Mouse (Mus musculus): Measurements from ENCODE around the gene Gm11985.
"Not testable (repeated sequence)": the region's sequence is repeated elsewhere in the genome, so short reads cannot be mapped to it uniquely, and the experiment has no call there.

The Gm11985 gene

DNA sequence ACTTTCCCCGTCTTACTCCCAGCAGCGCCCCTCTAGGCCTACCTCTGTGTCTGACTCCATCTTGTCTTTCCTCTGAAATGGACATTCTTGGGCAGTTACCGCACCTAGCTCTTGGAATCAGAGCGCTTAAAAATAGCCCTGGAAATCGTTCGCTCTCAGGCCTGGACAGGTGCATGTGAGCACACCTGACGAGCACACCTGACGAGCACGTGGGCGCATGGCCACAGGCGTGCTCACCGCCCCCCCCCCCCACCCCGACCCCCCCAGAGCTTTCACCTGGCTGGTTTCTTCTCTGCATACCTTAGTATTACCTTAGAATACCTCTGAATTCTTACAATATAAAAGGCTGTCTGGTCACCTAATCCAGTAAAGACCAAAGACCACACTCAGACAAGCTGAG lies at the start of gene Gm11985:
TSS of gene Gm11985 (minus strand) at position 101 of the 400 bp plus-strand sequence.
- DNase-seq = no peak

DNA sequence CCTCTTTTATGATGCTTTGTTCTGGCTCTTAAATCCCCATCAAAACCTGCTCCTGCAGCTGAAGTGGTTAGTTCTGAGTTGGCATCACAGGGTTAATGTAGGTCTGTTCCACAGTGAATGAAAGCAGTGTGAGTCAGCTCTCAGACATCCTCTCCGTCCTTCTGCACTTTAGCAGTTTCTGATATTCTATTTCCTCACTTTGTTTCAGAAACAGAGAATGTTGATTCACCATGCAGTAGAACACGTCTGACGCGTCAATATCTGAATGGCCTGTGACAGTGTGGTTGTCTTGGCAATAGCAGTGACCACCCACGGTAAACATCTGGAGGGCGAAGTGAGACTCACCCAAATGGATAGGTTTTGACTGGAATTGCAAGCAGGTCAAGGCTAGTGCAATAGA lies 49.3 kb upstream of the Gm11985 start:
- no peak for DNase-seq

DNA sequence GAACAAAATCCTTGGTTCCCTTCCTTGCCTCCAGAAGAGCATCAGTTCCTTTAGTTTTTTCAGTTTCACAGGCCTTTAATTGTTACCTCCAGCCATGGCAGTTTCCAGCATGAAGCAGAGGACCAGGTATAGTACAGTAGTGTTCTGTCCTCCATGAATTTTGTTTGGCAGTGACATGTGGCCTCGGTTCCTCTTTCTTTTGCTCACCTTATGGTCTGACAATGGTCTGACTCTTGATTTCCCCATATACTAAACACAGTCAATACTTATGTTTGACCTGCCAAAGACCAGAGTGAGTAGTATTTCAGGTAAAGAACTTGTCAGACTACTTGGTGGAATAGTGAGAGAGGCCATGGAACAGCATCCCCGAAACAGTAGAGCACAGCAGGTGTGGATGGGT lies 48.4 kb upstream of the Gm11985 start:
- no peak for DNase-seq

DNA sequence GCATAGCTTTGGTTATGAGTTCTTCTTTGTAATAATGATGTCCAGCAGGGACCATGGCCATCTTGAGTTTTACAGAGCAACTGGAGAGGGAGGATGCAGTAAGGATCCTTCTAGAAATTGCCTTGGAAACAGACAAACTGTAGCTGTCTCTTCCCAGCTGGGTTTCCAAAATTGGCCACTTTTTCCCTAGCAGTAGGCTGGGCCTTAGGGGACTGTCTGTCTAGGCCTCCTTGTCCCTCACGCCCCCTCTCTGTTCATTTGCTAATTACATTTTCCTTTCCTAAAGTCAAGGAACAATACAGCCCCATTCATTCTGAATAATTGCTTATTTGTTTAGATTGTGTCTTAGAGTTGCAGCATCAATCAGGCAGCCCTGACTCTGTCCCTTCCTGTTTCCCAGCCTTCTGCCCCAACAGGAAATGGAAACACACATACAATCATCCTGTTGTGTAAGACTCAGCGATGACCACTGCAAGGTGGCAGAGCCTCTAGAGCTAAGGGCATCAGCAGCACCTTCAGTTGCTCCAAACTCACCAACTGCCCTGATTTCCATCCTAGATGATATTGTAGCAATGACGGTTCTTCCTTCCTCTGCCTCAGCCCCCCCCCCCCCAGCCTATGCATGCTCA lies 46.7 kb upstream of the Gm11985 start:
- DNase-seq = no peak

DNA sequence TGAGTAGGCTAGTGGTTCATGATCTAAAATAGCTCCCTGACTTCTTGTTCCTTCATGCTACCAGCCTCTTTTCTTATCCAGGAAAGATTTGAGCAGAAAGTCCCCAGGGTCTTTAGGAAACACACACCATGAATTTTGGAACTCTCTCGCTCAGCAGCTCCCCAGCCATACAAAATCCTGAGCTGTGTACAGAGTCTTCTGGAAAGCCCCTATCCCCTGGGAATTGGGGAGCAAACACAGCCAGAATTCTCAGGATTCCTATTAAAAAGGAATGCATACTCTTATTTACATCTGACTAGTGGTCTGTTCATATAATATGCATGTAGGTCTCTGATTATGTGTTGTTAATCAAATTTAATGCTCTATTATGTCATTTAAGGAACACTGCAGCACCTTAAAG lies 46.1 kb upstream of the Gm11985 start:
- DNase-seq = no peak

DNA sequence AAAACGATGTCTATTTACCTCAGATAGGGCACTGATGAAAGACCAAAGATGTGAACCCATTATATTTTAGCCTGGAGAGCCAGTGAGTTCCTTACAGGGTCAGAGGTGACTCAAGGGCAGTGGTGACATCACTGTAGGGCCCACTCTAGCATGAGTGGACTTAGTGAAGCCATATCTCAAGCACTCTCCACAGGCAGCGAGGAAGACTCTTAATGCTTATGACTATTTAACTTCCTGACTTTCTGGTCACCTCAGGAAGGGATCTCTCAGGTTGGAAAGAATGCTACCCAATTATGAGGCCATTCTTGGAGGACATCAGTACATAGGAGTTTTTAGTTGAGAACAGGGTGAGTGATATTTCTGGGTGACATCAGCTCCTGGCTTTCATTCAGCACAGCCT lies 45.0 kb upstream of the Gm11985 start:
- DNase-seq = no peak

DNA sequence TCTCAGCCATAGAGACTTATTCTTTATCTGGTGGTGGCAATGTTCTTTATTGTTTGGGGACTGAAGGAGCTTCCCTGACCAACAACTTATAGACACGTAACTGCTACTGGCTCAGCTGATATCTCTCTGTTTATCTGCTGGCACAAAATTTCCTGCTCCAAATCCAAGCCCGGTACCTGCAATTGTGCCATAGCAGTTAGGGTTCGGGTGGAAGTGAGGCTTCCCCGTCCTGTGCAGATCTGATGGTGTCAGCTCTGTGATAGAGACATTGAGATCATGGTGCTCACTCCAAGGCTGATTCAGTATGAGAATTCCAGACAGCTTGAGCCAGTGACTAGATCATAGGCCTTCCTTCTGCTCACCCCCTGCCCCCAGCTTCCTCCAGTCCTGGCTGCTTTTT lies 43.6 kb upstream of the Gm11985 start:
- DNase-seq = no peak

DNA sequence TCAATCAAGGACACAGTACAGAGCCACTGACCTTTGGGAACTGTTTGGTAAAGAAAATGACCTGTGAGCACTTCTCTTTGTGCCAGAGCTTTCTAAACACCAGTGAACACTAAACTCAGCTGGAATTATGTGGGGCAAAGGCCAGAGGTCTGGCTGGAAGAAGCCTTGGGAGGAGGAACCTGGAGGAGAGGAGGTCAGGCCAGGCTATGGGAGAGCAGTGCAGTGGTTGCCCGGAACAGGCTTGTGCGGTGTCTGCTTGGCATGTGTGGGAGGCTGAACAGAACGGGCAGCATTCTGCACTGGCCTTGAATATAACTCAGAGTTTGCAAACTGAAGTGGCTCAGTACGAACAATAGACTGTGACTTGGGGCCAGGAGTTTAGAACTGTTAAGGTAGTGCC lies 41.6 kb upstream of the Gm11985 start:
- no peak for DNase-seq

DNA sequence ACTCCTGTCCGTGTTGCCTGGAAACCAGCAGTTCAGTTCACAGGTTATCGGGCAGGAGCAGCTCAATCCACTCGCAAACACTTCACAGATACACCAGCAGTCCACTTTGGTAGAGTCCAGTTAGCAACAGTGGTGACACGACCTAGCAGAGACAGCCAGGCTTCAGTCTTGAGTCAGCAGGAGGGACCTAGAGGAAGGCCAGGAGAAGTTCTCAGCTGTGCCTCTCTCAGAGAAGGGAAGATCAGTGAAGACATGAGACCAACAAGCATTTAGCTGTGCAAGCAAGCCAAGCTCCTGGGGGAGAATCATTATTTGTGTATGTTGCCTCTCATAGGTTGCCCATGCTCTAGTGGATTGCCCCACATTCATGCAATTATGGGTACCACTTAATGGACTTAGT lies 39.7 kb upstream of the Gm11985 start:
- no peak for DNase-seq

DNA sequence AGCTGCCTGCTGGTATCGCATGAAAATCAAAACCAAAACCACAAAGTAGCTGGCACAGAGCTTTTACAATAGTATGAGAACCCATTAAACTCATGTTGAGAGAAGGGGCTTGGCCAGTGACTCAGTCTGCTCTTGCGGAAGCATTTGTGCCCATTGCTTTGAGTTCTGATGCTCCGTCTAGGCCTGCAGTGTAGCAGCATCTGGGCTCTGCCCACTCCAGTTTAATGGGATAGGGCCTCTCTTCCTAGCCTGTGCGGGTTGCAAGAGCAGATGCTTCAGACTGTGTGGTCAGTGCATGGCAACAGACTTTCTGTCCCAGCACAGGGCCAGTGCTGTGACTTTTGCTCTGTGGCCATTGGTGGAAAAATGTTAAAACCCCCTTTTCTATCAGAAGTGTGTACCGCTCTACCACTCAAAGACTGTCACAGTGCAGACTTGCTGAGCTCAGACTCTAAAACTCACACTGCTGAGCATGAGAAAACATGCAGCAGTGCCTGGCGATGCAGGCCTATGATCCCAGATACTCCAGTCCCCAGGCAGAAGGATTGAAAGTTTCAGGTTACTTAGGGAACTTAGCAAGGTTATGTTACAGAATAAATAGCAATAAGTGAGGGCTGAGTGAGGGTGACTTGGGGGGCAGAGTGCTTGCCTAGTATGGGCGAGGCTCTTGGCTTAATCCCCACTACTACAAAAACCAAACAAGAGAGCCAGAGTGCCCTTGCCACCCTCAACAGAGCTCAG lies 38.6 kb upstream of the Gm11985 start:
- no peak for DNase-seq

DNA sequence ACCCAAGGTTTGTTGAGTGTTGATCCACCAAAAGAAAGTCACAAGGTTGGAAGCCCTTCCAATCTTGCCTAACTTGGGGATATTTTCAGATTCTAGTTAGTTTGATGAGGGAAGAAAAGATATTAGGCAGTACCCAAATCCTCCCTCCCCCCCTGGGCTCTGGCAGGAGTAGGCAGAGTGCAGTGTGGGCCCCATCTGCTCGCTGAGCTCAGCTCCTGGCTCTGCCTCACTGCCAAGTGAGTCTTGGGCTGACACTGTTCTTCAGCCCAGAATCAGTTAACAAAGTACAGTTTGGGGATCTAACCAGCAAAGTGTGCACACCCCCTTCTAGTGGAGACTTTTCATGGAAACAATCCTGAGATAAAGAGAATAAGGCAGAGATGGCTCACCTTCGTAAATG lies 37.8 kb upstream of the Gm11985 start:
- no peak for DNase-seq

DNA sequence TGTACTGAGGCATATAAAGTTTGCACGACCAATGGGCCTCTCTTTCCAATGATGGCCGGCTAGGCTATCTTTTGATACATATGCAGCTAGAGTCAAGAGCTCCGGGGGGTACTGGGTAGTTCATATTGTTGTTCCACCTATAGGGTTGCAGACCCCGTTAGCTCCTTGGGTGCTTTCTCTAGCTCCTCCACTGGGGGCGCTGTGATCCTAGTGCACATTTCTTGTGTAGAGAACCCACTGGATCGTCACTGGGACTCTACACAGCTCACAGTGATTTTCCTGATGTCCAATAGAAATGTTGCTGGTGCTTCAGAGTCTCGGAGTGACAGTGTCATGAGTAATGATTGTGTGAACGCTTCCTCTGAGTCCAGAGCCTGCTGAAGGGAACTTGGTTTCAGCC lies 33.5 kb upstream of the Gm11985 start:
- not testable (repeated sequence) for DNase-seq

DNA sequence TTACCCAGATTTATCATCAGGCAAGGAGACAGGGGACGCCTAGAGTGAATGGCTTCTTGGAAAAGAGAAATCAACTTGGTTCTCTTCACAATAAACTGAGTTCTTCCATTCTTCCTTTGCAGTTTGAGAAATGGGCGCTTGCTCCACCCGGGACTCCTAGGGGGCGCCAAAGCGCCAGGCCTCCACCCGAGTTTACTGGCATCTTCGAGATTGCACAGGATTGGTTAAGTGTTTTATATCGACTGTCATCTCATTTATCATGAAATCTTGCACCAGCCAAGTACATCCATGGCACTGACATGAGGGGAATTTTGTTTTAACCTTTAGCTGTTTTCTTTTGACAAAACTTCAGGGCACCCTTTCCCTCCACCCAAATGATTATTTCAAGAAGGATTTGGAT lies 27.3 kb upstream of the Gm11985 start:
- DNase-seq = peak; percentile 78

DNA sequence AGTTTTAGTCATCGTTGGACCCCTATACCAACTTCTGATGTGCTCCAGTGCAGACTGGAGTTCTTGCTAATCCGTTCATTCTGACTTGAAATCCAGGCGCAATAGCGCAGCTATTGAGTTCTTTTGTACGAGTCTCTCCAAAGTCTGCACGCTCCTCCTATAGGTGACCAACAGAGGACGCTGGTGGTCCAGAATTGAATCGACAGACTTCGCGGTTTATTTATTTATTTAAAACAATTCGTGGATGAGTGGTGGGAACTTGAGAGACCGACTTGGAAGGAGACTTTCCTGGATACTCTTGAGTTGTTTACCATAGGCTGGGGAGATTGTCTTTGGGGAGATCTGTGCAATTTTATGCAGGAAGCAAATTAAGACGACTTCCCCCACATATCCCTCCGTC lies 26.4 kb upstream of the Gm11985 start:
- peak; percentile 53 for DNase-seq

DNA sequence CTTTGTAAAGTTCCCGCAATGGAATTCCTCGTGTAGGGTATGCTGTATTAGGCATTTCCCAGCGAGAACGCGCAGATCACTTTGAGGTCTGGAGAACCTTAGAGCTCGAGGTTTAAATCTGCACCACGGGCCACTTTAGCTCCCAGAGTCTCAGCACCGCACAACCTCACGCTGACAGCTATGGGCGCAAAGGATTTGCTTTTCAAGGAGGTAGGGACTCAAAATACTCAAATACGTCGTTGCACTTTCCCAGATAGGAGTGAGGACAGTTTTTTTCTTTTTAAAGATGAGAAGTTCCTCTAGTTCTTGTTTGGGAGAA lies 25.9 kb upstream of the Gm11985 start:
- no peak for DNase-seq

DNA sequence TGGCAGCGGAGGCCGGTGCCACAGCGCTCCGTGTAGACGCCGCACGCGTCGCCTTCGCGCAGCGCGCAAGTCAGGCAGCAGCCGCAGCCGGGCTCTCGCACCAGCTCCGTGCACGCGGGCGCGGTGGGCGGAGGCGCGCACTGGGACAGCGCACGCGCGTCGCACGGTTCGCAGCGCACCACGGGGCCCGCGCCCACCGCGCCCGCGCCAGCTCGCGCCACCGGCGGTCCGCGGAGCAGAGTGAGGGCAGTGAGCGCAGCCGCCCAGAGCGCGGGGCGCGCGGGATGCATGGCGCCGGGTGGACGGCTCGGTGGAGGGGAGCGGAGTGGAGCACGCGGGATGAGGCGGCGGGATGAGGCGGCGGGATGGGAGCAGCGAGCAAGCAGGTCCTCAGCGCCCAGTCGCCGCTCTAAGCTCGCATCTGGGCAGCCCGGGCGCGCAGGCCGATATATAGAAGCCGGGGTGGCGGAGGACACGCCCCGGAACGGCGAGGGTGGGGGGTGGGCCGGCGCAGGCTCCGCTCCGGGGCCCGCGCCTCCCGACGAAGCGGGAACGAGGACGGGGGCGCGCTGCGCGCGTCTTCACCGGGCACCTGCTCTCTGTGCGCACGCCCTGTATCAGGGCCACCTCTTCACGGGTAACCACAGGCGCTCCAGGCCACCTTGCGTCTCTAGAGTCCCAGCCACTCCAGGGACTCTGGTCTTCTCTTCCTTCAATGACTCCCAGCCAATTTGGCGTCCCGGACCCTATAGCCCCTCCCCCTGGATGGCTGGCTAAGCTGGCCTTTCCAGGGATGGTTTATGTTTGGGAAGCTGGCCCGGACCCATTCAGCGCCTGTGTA lies 25.4 kb upstream of the Gm11985 start, which contains the start of gene Igfbp3:
TSS of gene Igfbp3 (minus strand) at position 423 of the 841 bp plus-strand sequence.
- peak; percentile 47 for DNase-seq

DNA sequence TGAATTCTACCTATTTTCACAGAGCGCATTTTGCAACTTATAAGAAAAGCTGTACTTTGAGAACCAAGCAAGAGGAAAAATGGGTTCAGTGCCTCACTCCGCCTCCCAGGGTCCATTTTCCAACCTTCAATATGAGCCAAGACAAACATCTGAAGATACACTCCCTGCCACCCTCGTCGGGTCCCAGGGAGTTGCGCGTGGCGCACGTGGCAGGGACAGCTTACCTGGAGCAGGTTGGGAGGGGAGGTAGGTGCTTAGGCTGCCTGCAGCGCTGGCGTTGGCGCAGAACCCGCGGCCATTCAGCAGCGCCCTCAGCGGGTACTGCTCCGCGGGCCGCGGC lies 24.8 kb upstream of the Gm11985 start:
- no peak for DNase-seq

DNA sequence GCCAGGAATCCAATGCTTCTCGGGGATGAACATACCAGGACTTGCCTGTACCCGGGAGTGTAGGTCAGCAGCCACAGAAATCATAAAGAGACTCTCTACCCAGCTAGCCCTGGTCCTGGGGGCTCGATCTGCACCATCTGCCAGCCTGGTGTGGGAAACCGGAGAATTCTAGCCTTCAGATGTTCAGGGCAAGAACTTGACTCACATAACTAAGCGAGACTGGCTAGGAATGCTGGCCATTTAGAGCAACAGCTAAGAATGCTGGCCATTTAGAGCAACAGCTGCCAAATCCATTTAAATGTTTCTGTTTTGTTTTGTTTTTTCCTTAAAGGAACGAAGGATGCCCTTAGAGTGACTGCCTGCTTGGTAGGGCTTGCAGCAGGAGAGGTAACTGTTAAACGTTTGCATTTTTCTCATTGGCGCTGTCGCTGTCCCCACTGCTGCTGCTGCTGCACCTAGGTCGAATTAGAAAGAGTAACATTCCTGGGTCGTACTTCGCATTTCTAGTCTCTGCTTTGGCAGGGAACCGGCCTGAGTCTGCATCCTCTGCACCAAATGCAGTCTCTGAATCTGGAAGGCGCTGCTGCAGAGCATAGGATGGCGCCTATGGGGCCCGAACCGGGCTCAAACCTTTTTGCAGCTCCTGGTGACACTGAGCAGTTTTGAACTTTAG lies 23.9 kb upstream of the Gm11985 start:
- DNase-seq = no peak

DNA sequence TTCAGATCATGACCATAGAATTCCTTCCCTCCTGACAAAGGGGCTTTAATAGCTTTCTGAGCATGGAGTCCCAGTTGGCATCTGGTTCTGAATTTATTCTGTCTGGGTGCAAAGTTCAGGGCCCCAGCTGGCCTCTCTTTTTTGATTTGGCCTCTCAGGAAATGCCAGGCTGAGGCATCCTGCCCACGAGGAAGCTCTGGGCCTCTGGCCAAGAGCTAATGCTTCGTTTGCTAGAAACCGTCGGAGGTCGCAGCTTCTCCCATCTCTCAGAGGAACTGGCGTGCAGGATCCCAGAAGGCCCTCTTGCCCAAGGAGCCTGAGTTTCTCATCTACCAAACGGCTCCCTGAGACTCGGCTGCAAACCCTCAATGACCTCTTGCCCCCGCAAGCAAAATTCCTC lies 22.8 kb upstream of the Gm11985 start:
- DNase-seq = no peak

DNA sequence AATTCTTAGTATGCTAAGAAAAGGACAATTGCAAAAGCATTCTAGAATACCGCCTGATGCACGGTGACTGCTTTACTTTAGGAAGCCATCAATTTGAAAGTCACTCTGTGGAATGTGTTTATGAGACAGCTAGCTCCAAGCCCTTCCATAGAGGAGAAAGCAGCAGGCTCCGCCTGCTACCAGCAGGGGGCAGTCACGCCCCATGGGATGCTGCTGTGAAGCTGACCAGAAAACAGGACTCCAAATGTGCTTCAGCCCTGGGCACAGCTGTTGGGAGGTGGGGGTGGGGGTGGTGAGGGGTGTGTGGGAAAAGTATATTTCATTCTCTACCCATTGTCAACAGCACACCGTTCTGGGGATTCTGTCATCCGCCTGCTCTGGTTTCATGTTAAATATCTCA lies 22.0 kb upstream of the Gm11985 start:
- peak; percentile 78 for DNase-seq

DNA sequence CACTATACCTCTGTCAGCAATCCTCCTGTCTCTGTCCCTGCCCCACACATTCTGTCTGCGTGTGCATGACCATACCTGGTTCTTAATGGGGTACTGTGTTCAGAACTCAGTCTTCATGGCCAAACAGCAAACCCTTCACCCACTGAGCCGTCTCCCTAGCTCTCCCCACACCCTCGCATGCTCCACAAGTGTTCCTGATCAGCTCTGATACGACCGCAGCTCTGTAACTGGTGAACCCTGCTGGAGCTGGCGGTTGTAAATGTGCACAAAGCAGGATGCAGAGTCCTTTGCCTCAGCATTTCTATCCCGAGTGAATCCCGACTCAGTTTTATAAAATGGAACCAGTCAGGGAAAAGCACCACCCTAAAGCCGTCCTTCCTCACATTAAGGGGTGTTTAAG lies 15.5 kb upstream of the Gm11985 start:
- no peak for DNase-seq

DNA sequence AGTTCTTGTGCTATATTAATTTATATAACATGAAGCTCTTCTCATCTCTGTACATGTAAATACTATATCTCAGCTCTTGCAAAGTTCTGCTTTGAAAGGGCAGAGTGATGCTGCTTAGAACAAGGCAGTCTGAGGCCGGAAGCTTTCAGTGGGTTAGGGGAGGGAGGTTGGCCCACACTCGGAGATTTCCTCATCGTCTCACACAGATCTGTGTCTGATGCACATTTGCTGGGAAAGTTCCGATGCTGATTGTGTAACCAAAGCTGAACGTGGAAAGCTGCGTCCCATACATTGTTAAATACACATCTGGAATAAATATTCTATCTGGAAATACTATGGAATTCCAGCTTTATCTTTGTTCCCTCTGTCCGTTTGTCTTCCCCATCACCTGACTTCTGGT lies 13.8 kb upstream of the Gm11985 start:
- no peak for DNase-seq

DNA sequence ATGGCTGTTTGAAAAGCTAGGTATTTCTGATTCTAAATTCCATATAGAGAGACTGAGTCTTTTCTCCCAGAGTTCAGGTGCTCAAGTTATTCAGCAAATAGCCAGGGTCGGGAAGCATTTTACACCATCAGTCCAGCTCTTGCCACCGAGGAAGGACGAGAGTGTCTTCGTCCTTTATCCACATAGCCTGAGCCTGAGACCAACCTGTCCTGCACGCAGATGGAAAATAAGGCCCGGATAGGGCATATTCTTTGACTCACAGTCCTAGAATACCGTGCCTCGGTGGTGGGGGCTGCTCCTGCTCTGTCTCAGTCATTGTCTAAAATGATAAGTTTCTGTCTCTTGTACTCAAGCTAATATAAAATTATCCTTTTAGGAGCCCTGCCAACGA lies 12.0 kb upstream of the Gm11985 start:
- DNase-seq = no peak

All from lung, postnatal 14 days (tissue).